Mouse (Mus musculus) kidney, postnatal 14 days (tissue): ENCODE results near the gene Atp8b3.

Source experiments
- DNase-seq: peaks from one replicate; pipeline ENCODE4 v3.0.0; 2022; ENCODE audit warnings: mixed read lengths

Atp8b3 gene

DNA sequence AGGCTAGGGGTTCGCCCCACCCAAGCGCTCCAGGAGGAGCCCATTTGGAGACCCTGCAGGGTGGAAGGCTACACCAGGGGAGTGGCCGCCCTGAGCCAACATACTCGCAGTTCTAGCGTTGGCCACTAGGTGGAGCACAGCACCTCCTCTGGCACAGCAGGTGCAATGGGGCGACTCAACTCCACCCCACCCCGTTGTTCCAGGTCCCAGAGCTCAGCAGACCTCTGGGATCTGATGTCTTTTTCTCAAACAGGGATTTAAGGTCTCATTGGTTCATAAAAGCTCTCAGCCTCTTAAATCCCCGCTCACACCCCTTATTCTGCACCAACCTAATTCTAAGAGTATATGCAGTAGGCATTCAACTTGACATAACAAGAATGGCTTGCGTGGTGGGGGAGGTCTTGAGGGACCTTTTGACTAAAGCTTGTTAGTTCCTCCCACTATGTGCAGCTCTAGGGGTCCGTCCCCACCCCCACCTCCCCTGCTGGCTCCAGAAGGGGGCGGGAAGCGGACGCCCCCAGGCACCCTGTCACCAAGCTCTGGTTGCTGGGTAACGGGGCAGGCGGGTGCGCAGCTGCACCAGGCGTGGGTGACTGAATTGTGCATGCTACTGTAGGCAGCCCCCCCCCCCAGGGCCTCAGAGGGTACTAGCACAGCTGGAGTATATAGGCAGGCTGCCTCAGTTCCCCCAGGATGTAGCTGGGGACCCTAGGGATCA lies 27.6 kb upstream of the Atp8b3 start:
- DNase-seq: peak; percentile 87

DNA sequence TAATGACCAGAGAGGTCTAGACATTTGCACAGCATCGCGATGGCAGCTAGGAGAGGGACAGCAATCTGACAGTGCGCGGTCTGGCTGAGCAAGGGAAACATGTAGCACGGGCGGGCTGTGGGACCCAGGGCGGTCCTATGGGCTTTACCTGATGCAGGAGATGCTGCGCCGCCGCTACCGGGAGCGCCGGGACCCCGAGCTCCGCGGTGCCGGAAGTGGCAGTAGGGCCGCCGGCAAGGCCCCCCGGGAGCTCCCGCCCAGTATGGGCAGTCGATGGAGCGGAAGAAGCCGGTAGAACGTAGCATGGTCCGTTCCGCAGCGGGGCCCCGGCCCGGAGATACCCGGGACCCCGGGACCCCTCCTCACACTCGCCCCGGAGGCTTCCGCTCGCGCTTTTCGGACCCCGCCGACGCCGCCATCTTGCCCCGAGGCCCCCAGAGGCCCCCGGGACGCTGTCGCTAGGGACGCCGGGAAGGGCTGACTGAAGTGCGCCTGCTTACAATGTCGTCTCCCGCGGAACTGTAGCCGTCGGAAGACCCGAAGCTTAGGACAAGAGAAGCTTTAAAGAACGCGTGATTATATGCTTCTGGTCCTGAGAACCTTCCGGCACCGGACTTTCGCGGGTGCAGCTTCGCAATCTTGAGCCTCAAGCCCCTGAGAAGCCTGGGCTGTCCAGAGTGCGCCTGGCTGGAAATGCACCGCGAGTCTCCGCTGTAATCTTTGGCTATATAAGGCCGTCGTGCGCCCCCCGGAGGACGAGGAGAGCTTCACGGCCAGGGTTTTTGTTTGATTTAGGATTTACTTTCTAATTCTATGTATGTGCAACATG lies 22.4 kb upstream of the Atp8b3 start, which contains the start of gene Rexo1:
Gene Rexo1, minus strand, starts transcription at position 445 of the 829 bp plus-strand sequence.
- peak; percentile 95 for DNase-seq

DNA sequence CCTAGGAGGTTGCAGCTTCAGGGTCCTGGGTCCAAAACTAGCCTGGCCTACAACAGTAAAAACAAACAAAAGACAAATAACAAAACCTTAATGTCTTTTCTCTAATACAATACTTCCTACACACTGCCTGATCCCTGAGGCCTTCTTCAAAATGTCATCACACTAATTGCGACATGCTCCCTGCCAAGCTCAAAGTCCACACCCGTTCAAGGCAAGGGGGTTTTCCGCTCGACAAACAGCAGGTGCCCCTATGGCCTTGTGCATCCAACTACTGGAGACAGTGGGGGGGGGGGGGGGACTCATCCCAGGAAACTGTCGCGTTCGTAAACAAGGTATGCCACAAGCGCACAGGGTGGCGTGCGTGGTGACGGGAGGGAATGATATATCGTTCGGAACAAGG lies 21.7 kb upstream of the Atp8b3 start:
- peak; percentile 39 for DNase-seq

DNA sequence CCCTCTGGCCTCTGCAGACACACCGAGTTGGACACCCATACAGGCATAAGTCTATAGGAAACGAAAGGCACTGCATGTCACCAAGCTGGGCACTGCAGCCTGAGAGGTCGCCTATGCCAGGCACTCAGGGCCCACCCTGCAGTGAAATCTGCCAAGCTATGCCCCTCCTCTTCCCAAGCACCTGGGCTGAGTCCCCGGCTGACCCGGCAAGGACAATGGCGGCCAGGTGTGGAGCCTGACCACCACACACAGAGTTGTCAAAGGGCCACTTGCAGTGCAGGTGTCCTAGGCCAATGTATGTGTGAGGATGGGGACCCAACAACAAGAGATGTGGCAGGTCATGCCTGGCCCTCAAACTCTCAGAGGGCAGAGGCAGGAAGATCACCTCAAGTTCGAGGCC lies 20.5 kb upstream of the Atp8b3 start:
- no peak for DNase-seq

GRCm38 (mm10) chr10:80557346-80557965 lies 18.5 kb upstream of the Atp8b3 start:
- DNase-seq: peak; percentile 83

DNA sequence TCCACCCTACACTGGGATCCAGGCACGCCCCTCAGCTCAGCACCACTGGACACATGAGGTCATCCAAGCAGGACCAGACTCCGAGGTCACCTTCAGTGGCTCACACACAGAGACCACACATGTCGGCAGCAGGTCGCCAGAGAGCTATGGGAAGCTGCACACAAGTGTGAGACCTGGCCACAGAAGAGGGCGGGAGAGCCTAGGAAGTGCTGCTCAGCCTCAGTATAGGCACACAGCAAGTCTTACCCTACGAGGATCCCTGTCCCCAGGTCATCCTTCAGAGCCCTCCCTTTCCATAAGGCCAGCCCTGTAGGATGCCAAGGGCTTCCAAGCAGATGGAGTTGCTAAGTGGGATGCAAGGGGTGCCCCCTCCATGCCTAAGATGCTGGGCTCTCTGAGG lies 15.1 kb upstream of the Atp8b3 start:
- no peak for DNase-seq

DNA sequence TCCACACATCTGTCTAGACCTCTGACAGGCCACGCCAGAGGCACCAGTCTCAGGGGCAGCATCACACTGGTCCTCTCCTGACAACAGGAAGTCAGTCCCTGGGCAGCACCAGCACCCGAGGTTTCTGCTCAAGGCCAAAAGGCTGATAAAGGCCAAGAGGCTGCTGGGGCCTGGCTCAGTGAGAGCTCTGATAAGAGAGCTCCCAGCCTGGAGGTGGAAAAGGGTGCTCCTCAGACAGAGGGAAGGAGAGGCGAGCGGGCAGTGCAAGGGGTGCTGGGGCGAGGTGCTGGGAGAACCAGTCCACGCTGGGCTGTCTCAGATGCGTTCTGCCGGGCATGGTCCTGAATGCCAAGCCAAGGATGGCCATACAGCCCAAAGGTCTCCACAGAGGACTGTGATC lies 14.7 kb upstream of the Atp8b3 start:
- no peak for DNase-seq

DNA sequence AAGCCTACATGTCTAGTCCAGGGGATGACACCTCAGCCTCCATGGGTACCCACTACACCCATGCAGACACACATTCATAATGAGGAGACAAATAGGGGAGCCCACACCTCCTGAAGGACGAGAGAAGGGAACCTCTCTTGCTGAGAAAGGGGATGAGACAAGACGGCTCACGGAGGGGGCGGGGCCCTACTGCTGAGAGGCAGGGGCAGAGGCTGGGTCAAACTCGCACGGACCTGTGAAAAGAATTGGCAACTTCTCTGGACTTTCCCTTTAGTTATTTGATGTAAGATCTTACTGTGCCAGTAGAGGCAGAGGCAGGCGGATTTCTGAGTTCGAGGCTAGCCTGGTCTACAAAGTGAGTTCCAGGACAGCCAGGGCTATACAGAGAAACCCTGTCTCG lies 13.4 kb upstream of the Atp8b3 start:
- DNase-seq: no peak

DNA sequence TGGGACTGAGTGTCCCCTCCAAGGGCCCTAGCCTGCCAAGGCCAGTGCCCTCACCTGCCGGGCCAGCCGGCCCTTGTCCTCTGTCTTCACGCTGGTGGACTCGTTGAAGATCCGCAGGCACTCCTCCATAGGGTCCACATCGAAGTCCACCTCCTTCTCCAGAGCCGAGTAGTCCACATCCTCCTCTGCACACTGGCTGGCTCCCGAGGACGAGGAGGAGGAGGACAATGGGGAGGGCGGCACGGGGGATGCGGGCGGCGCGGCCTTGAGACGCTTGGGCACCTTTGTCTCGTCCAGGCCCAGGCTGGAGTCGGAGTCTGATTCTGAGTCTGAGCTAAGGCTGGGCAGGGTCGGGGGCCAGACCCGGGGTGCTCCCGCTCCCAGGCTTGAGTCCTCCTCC lies 10.4 kb upstream of the Atp8b3 start:
- DNase-seq: no peak

- DNase-seq: peak; percentile 67
These were observed 9.6 kb upstream of the Atp8b3 start for GRCm38 (mm10) chr10:80548428-80549006.

- DNase-seq: no peak
These were observed 8.6 kb upstream of the Atp8b3 start for GRCm38 (mm10) chr10:80547539-80547938.

DNA sequence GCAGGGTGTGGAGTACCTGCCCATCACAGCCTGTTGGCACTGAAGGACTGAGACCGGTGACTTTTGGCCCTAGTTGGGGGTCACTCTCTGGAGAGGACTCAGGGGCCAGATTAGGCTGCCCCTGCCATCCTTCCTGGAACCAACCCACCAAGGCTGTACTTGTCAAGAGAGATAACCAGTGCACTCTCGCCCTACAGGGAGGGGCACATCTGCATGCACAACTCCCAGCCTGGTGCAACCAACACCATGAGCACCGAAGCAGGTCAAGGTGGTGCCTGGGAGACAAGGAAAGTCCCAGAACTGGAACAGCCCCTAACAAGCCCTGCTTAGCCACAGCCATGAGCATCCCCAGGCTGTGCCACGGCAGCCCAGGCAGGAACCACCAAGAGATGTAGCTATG lies 8.0 kb upstream of the Atp8b3 start:
- DNase-seq: no peak

DNA sequence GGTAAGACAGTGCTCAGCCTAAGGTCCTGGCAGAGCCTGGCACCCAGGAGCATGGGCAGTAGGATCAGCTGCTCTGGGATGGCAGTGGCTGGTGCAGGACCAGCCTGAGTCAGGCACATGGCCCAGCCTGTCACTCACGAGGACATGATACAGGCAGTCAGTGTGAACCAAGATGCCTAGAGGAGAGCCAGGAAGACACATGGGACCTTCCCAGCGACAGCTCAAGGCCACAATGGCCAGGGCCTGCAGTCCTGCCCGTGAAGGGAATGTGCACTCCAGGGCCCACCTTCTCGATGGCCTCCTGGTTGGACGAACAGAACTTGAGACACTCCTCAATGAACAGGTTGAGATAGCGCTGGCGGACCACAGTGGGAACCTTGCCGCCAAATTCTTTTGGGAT lies 6.7 kb upstream of the Atp8b3 start:
- no peak for DNase-seq

- DNase-seq: no peak
These were observed 4.9 kb upstream of the Atp8b3 start for GRCm38 (mm10) chr10:80543873-80544272.

GRCm38 (mm10) chr10:80539493-80539892 lies 569 bp upstream of the Atp8b3 start:
- no peak for DNase-seq

DNA sequence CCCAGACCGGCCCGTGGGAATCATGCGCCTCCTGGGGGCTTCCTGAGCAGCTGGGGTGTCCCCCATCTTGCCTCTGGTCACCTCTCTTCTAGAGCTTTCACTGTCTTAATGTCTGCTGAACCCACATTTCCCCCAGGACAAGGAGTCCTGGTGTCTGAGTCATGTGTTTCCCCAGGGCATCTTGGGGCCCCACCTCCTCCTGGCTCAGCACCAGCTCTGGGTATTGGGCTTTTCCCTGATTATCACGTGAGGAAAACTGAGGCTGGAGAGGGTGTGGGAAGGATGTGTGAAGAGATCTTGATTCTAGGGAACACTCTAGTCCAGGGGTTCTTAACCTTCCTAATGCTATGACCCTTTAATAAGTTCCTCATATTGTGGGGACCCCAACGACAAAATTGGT lies 744 bp downstream of the Atp8b3 start:
- DNase-seq: no peak

DNA sequence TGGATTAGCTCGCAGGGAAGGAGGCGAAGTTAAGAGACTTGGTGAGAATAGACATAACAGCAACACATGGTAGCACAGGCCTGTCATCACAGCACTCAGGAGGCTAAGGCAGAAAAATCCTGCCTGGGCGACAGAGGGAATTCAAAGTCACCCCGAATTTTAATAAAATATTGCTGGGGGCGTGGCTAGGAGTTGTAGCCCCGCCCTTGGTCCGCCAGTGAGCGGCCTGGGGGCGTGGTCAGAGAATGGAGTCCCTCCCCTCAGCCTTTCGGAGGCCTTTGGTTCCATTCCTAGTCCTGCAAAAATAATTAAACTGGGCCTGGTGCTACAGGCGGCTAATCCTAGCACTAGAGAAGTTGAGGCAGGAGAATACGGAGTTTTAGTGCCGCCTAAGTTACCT lies 3.2 kb downstream of the Atp8b3 start:
- no peak for DNase-seq

DNA sequence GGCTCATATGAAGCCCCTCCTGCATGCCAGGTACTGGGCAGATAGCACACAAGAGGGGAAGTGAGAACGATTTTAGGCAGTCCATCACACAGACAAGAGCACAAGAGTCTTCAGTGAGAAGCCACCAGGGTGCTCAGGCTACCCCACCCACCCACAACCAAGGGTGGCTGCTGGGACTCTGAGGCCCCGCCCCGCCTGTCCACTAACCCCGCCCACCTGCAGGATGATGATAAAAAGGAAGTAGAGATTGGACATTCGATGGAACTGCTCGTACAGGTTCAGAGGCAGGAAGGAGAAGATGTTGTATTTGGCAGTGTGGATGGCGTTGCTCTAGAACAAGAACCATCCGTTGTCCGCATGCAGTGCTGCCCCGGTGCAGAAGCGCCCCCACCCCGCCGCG lies 3.9 kb downstream of the Atp8b3 start:
- no peak for DNase-seq

GRCm38 (mm10) chr10:80533704-80534103 lies 5.2 kb downstream of the Atp8b3 start:
- peak; percentile 31 for DNase-seq

- no peak for DNase-seq
These were observed 6.1 kb downstream of the Atp8b3 start for GRCm38 (mm10) chr10:80532783-80533182.

DNA sequence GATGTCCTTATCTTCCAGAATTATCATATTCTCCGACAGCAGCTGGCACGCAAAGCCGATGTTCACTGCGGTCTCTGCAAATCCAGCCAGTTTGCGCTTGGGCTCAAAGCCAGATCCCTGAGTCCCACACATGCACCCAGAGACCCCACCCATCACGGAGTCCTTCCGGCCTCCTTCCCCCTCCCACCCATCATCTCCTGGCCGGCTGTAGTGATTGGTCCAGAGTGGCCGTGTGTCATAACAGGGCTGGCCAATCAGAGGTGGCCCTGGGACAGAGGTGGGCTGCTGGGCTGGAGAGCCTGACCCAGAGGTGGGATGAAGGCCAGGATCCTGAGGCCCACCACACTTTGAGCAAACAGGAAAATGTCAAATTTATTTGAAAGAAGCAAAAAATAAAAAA lies 12.8 kb downstream of the Atp8b3 start:
- no peak for DNase-seq

DNA sequence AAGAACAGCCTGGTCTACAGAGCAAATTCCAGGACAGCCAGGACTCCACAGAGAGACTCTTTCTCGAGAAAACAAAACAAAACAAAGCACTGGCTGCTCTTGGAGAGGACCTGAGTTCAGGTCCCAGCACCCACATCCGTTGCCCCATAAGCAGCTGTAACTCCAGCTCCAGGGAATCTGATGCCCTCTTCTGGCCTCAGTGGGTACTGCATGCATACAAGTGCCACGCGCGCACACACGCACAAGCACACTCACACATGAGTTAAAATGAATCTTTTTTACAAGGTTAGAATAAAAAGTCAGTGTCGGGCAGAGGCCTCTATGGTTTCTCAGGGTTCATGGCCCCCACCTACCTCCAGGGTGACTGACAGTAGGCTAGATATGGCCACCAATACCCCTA lies 15.6 kb downstream of the Atp8b3 start:
- DNase-seq: no peak

DNA sequence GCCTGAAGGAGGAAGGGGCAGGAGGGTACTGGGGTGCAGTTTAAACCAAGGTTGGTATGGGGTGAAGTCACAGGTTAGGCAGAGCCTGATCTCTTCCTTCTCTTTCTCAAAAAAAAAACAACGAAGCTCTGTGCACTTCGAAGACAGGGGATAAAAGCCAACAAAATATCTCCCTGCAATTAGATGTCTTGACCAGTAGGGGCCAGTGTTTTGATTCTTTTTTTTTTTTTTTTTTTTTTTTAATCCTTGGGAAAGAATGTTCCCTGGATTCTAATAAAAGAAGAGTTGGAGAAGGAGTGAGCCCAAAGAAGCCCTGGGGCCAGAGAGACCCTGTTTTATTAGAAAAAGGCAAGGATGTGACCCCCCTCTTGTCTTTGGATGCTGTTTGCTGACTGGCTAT lies 19.6 kb downstream of the Atp8b3 start:
- no peak for DNase-seq

GRCm38 (mm10) chr10:80513739-80514138 lies 25.2 kb downstream of the Atp8b3 start:
- DNase-seq: no peak
